Mouse (Mus musculus) heart, embryonic 14.5 days (tissue): ENCODE data around the gene Wdr95. TPM values are rescaled to one million over a fixed set of nuclear protein-coding genes. Genes with fewer than 3 reads are reported as not detected.

ENCODE experiments used
- ATAC-seq: fragments of 200-750 bp; cut with Nextera tagmentation; 2 replicates; pipeline ENCODE4 v1.8.0; 2017; ENCODE audit warnings: low read depth, moderate TSS enrichment; ENCODE audit not compliant: insufficient number of reproducible peaks, insufficient read depth, low FRiP score
- H3K27ac ChIP-seq, 2 experiments: fragments of 200-500 bp in 1 of 2; fragments of 300-500 bp in 1 of 2; sonication (generic) in 1 of 2; replicated peaks in 1 of 2; 2 replicates each; pipeline ENCODE4 v1.5.1; 2012 to 2014; ENCODE audit warnings: low read depth in 2 of 2, low read length in 2 of 2, control low read depth in 1 of 2, mild to moderate bottlenecking in 1 of 2, mixed read lengths in 1 of 2; ENCODE audit not compliant: control insufficient read depth in 1 of 2, insufficient read depth in 1 of 2
- H3K27me3 ChIP-seq: fragments of 300-500 bp; sonication (generic); 2 replicates; pipeline ENCODE4 v1.6.1; 2014; ENCODE audit warnings: mild to moderate bottlenecking, low read length, control low read depth; ENCODE audit not compliant: control insufficient read depth, insufficient read depth
- H3K36me3 ChIP-seq: fragments of 300-500 bp; sonication (generic); 2 replicates; pipeline ENCODE4 v1.6.1; 2014; ENCODE audit warnings: mild to moderate bottlenecking, control low read depth, low read length, mixed read lengths; ENCODE audit not compliant: control insufficient read depth, insufficient read depth
- H3K4me1 ChIP-seq, 2 experiments: fragments of 200-500 bp in 1 of 2; fragments of 300-500 bp in 1 of 2; sonication (generic) in 1 of 2; 2 replicates each; pipeline ENCODE4 v1.6.1; 2012 to 2014; ENCODE audit warnings: low read length in 2 of 2, control low read depth in 1 of 2, mixed read lengths in 1 of 2; ENCODE audit not compliant: control insufficient read depth in 2 of 2, insufficient read depth in 2 of 2
- H3K4me2 ChIP-seq: fragments of 300-500 bp; sonication (generic); 2 replicates; pipeline ENCODE4 v1.6.1; 2014; ENCODE audit warnings: mild to moderate bottlenecking, low read length
- H3K4me3 ChIP-seq, 2 experiments: fragments of 200-500 bp in 1 of 2; fragments of 300-500 bp in 1 of 2; sonication (generic) in 1 of 2; 2 replicates each; pipeline ENCODE4 v1.5.1; 2012 to 2014; ENCODE audit warnings: low read length in 2 of 2, mild to moderate bottlenecking in 2 of 2, control low read depth in 1 of 2, low read depth in 1 of 2, moderate library complexity in 1 of 2; ENCODE audit not compliant: control insufficient read depth in 1 of 2, insufficient read depth in 1 of 2
- H3K9ac ChIP-seq: fragments of 300-500 bp; sonication (generic); 2 replicates; pipeline ENCODE4 v1.6.1; 2014; ENCODE audit warnings: mild to moderate bottlenecking, low read length
- H3K9me3 ChIP-seq: fragments of 300-500 bp; sonication (generic); 2 replicates; pipeline ENCODE4 v1.6.1; 2016; ENCODE audit warnings: low read length, control low read depth; ENCODE audit not compliant: control insufficient read depth
- WGBS: fragments of 180-500 bp; shearing (Covaris S2); extraction: QIAGEN DNeasy Blood & Tissue Kit; methylation state at CpG from one replicate; pipeline ENCODE4 v1.1.7; 2014; 5-methylcytosine and 5-hydroxymethylcytosine counted together
- polyA plus RNA-seq: library from polyadenylated mRNA; unstranded; fragments of >200 nt; fragmentation: Nextera tagmentation; extraction: Ambion mirVana; gene quantifications from 2 replicates; pipeline ENCODE4 v1.2.1, GENCODE M21; 2014

Wdr95 gene
- polyA plus RNA-seq, 1 experiment from 2014 or later = not detected

- peaks cover 2 to 15% of the 10 kb centered on the region in 2 experiments; a peak in 3 of 4 replicates for H3K4me1 ChIP-seq
- peak overlapping the region; percentile 76 for H3K9ac ChIP-seq
- H3K27me3 ChIP-seq = no peaks in the 10 kb centered on the region
- no peaks in the 10 kb centered on the region for H3K9me3 ChIP-seq
- no peak overlapping the region for H3K27ac ChIP-seq
- peaks cover 37% of the 10 kb centered on the region for H3K36me3 ChIP-seq
- no peak for ATAC-seq
- H3K4me3 ChIP-seq = peak overlapping the region in 1 of 2 experiments; percentile 70; a peak in 2 of 4 replicates
- H3K4me2 ChIP-seq = peak overlapping the region; percentile 84
- 78% methylated on average over 11 of the region's 11 CpGs for WGBS
Observed at GRCm38 (mm10) chr5:149634409-149635035, 106.0 kb downstream of the Wdr95 start.

- peaks cover 2 to 15% of the 10 kb centered on the region in 2 experiments; a peak in 3 of 4 replicates for H3K4me1 ChIP-seq
- WGBS = under 1% methylated on average over 23 of the region's 24 CpGs
- no peak for ATAC-seq
- H3K9ac ChIP-seq = peak overlapping the region; percentile 76
- H3K36me3 ChIP-seq = peaks cover 26% of the 10 kb centered on the region
- peak overlapping the region; percentile 8 to 77 for H3K27ac ChIP-seq
- H3K9me3 ChIP-seq = no peaks in the 10 kb centered on the region
- no peaks in the 10 kb centered on the region for H3K27me3 ChIP-seq
- H3K4me3 ChIP-seq = peak overlapping the region; percentile 70 to 78
- H3K4me2 ChIP-seq = peak overlapping the region; percentile 84
Observed at GRCm38 (mm10) chr5:149635556-149635955, 107.1 kb downstream of the Wdr95 start.

- H3K4me1 ChIP-seq = peaks cover 2 to 15% of the 10 kb centered on the region in 2 experiments; a peak in 3 of 4 replicates
- H3K4me3 ChIP-seq = peak within 1 kb of the TSS; percentile 70 to 78
- peak within 1 kb of the TSS; percentile 40 to 77 for H3K27ac ChIP-seq
- no peaks in the 10 kb centered on the region for H3K9me3 ChIP-seq
- ATAC-seq = peak; percentile 98
- no peaks in the 10 kb centered on the region for H3K27me3 ChIP-seq
- peak within 1 kb of the TSS; percentile 76 for H3K9ac ChIP-seq
- H3K4me2 ChIP-seq = peak within 1 kb of the TSS; percentile 84
- peaks cover 19% of the 10 kb centered on the region for H3K36me3 ChIP-seq
- WGBS = under 1% methylated on average over 60 of the region's 60 CpGs
Observed at GRCm38 (mm10) chr5:149636075-149636920, 107.8 kb downstream of the Wdr95 start, which contains the start of gene Hsph1. Gene Hsph1, minus strand, starts transcription at chr5:149636376.

- Histone ChIP-seq H3K36me3 (peaks cover 9% of the 10 kb centered on the region), H3K9ac (peak overlapping the region; percentile 73), H3K27ac (no peak overlapping the region), H3K27me3 (no peaks in the 10 kb centered on the region), H3K9me3 (no peaks in the 10 kb centered on the region), H3K4me3 (peak overlapping the region in 1 of 2 experiments; percentile 70; a peak in 2 of 4 replicates), H3K4me2 (peak overlapping the region; percentile 84), H3K4me1 (peaks cover 2 to 15% of the 10 kb centered on the region in 2 experiments; a peak in 3 of 4 replicates)
- WGBS = 66% methylated on average over 8 of the region's 8 CpGs
- ATAC-seq = no peak
Observed at GRCm38 (mm10) chr5:149637306-149637705, 108.8 kb downstream of the Wdr95 start.

GRCm38 (mm10) chr5:149641277-149641892, 112.9 kb downstream of the Wdr95 start:
- Histone ChIP-seq H3K9me3 (no peaks in the 10 kb centered on the region), H3K9ac (no peak overlapping the region), H3K4me2 (no peak overlapping the region), H3K27me3 (no peaks in the 10 kb centered on the region), H3K36me3 (no peaks in the 10 kb centered on the region), H3K27ac (no peak overlapping the region), H3K4me1 (no peaks in the 10 kb centered on the region), H3K4me3 (no peak overlapping the region)
- WGBS = 73% methylated on average over 8 of the region's 8 CpGs
- no peak for ATAC-seq

- Histone ChIP-seq H3K4me1 (no peaks in the 10 kb centered on the region), H3K9ac (no peak overlapping the region), H3K27ac (no peak overlapping the region), H3K4me3 (no peak overlapping the region), H3K4me2 (no peak overlapping the region), H3K9me3 (no peaks in the 10 kb centered on the region), H3K27me3 (no peaks in the 10 kb centered on the region), H3K36me3 (no peaks in the 10 kb centered on the region)
- WGBS = 56% methylated on average over 6 of the region's 6 CpGs
- no peak for ATAC-seq
Observed at GRCm38 (mm10) chr5:149642366-149642765, 113.9 kb downstream of the Wdr95 start.

GRCm38 (mm10) chr5:149642783-149643509, 114.5 kb downstream of the Wdr95 start:
- H3K4me1 ChIP-seq = peaks cover 0 to under 1% of the 10 kb centered on the region in 2 experiments; a peak in 2 of 4 replicates
- no peaks in the 10 kb centered on the region for H3K27me3 ChIP-seq
- no peak for ATAC-seq
- WGBS = 77% methylated on average over 11 of the region's 11 CpGs
- H3K27ac ChIP-seq = no peak overlapping the region
- H3K36me3 ChIP-seq = no peaks in the 10 kb centered on the region
- no peak overlapping the region for H3K4me2 ChIP-seq
- H3K9me3 ChIP-seq = no peaks in the 10 kb centered on the region
- no peak overlapping the region for H3K4me3 ChIP-seq
- H3K9ac ChIP-seq = no peak overlapping the region
